Mouse (Mus musculus) CD4-positive naive resting alpha-beta T cell, adult 76 days (primary cell): ENCODE results near the gene Lclat1. TPM values are rescaled to one million over a fixed set of nuclear protein-coding genes. Genes with fewer than 3 reads are reported as not detected.

Experiments used
- total RNA-seq: library from RNA; stranded (reverse); gene quantifications from one replicate; pipeline ENCODE4 v1.2.4, GENCODE M21; 2023

The Lclat1 gene
- total RNA-seq, result 14.7 TPM

DNA sequence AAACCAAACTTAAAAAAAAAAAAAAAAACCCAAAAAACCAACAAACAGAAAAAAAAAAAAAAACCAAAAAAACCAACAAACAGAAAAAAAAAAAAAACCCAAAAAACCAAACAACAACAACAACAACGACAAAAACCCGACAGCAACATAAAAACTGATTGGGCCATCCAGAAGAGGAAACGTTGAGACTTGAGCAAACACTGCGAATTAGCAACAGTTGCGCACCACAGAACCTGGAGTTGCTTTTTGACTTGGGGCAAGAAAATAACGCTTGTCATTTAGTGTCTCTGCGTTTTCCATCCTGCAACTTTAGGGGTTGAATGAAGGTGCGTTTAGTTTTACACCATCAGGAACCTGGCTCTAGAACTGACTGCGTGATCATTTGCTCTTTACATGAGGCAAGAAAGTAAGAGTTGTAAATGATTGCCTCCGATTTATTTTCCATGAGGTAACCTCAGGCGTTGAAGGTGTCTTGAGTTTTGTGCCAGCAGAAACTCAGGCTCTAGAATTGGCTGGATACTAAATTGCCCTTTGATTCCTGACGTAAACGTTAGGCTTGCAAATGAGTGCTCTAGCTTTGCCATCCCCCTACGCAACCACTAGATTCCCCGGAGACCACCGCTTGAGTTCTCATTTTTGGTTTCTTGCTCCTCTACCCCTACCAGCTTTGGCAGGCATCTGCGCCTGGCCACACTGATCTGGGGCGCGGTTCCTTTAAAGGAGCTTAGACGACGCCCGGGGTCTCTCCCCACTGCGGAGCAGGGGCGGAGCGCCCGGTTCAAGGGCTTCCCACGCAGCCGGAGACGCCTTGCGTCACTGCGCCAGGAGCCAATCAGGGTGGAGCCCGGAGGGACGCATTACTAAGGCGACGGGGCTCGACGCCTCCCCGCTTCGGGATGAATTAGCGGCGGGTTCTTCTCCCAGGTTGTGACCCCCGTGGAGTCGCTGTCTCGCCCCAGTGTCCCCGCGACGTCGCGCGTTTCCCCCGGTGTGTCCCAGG, at the start of gene Lclat1:
Gene Lclat1, plus strand, starts transcription at position 828 of the 1,000 bp plus-strand sequence.

Other genes starting within 250 kb of the Lclat1 start
- 228 TPM for gene Lbh, start 189.7 kb upstream of the Lclat1 start, total RNA-seq